Mouse (Mus musculus) heart, postnatal 0 days (tissue): Measurements from ENCODE around the gene Ppig.
A peak's percentile ranks its signal among the peaks of the same experiment; 100 is the strongest.

Experiments used
- CTCF ChIP-seq: IDR thresholded peaks from 2 replicates; pipeline ENCODE4 v1.5.1; 2016; ENCODE audit warnings: antibody characterized with exemption, control low read depth, low read depth
- EP300 ChIP-seq: IDR thresholded peaks from 2 replicates; pipeline ENCODE4 v1.6.1; 2016; ENCODE audit warnings: antibody characterized with exemption, low read depth

DNA sequence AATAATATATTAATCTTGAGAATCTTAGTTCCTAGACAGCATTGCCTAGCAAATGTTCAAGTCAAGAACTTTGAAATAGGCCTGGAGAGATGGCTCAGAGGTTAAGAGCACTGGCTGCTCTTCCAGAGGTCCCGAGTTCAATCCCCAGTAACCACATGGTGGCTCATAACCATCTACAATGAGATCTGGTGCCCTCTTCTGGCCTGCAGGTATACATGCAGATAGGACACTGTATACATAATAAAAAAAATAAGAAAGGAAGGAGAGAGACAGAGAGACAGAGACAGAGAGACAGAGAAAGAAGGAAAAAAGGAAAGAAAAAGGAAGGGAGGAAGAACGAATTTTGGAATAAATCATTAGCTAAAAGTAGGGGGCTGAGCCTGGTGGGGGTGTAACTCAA lies 45.6 kb upstream of the Ppig start:
- TF ChIP-seq EP300 (no peak), CTCF (peak; percentile 47)
